Mouse (Mus musculus) thymus, postnatal 4 days (tissue): ENCODE measurements around the gene Fank1.

Source experiments
- DNase-seq: peaks from one replicate; pipeline ENCODE4 v3.0.0; 2021

Fank1 gene

DNA sequence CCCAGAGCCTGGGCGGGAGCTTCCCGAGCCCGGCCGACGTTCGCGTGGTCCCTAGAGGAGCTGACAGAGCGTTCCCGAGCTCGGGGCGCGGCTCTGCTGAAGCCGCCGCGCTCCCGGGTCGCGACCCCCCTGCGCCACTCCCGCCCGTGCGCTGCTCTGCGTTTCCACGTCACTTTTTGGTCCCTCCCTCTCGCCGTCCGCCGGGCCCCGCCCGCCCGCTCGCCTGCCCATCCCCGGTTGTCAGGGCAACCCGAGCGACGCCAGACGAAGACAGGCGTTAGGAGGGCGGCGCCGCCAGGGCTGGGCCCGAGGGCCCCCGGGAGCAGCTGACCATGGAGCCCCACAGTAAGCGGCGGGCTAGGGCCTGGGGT is at the start of gene Fank1:
Gene Fank1 (plus strand): TSS at position 236 of the 371 bp plus-strand sequence.
- peak; percentile 95 for DNase-seq

DNA sequence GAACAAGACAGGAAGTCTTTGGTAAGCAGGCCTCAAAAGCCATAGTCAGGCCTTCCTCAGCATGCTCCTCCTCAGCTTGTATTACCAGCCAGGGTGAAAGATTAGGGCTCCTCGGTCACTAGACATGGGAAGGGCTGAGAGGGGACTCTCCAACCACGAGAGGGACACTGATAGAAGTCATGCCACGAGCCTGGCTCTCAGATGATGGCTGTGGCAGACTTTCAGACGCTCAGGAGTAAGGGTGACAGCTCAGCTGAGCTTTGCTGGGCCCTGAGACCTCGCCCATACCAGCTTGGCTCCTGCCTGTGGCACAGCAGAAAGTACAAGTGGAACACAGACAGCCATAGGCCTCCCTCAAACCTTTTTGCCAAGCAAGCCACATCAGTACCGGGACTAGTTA is 49.6 kb upstream of the Fank1 start:
- DNase-seq, result no peak

DNA sequence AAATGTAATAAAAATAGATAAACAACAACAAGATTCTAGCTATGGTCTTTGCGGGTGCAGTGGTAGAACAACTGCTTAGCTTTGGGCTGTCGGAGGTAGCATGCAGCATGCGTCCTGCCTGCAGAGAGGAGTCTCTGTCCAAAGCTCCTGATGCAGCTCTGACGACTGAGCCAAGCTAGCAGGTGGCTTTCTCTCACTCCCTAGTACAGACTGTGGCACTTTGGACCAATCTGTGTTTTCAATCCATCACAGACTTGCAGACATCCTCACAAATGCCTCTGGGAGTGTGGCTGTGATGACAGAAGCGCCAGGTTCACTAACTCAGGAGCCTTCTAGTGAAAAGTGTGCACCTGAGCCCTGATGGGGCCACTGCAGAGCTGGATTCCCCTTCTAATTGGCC is 47.3 kb upstream of the Fank1 start:
- DNase-seq, result no peak

DNA sequence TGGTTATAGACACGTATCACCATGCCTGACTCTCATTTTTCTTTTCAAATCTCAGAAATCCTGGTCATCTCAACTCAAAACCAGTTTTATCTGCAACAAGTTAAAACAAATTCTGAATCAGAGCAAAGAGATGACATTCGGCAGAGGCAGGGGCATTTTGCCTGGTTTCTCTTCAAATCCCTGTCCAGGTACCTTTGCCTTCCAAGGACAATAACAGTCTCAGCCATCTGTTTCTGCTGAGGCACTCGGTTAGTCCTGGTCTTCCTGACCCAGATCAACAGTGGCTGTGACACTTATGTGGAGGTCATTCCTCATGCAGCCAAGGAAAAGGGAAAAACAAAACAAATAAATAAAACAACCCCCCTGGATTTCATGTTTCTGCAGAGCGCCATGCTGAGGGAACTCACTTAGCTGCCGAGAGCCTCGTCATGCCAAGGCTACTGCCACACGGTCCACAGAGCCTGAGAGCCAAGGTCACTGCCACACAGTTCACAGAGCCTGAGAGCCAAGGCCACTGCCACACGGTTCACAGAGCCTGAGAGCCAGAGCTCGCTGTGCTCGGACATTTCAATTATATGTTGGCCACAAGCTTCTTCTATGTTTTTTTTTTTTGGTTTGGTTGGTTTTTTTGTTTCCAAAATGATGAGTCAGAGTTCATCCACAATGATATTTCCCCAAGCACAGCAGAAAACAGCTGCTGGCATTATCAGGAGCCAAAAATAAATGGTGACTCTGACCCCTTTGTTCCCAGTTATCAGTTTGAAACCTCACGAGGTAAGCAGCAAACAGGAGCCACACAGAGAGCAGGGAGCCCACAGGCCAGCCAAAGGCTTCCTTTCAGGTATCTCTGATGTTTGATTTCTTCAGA is 46.1 kb upstream of the Fank1 start:
- DNase-seq, result no peak

DNA sequence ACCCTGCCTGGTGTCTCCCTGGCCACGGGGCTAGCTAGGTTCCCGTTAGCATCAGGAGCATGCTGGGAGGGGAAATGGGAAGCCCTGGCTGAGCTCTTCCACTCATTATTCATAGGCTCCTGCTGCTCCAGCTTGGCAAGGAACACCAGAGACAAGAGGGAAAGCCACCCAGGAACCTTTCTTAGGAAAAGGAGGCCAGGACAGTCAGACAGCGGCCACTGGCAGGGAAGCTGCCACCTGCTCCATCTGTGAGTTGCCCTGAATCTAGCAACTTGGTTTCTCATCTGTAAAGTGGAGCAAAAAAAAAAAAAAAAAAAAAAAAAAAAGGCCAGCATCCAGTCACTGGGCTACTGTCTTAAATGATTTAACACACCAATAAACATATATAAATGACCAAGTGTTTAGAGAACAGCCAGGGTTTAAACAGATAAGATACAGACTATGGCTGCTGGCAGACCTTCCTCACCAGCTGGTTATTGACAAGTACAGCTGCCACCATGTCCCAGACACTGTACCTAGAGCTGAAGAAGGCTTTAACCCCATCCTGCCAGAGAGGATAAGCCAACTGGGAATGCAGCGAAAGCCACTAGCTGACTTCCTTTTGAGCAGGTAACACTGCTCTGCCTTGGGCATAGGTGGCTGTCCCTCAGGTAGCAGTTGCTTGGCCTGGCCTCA is 44.6 kb upstream of the Fank1 start:
- no peak for DNase-seq

DNA sequence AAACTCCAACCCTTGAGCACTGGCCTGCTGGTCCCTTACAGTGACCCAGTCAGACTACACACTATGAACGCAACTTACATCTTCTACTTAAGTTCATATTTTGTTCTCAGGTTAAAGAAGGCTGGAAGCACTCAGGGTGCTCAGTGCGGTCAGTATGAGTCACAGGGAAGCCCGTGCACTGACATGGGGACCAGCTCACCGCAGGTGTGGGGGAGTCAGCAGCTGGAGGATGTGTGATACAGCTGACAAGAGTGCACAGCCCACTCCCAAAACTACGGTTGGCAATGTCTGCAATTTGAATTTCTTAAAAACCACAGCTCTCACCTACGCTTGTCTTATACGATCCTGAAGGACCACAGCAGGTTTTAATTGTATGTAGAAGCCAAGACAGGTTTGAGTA is 36.1 kb upstream of the Fank1 start:
- DNase-seq, result peak; percentile 16

DNA sequence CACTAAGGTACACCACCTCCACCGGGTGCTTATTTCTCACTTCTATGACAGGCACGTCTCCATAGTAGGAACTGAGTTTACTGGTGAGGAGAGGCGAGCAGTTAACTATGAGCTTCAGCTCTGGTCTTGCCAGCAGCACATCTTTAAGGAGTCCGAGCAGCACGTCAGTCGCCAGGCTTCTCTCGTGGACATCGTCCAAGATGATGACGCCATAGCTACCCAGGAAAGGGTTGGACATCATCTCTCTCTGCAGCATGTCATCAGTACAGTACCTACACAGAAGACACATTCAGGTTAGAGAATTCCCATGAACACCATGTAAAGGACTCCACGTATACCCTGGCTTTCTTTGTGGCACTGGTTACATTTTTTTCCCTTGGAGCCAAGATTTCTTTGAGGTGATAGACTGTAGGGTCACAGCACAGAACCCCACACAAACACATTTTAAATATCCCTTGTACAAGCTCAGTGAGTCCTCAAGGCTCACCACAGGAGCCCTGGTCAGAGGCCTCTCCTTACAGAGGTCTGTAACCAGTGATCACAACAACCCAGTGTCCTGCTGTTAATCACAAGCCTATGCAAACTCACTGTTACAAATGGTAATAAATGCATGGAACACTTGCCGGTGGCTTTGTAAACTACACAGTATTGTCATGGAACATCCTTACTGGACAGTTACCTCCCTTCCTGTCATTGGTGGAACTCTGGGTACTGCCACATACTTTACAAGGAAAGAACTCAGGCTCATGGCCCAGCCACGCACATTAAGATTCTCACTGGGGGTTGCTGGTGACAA is 33.9 kb upstream of the Fank1 start:
- DNase-seq, result no peak

DNA sequence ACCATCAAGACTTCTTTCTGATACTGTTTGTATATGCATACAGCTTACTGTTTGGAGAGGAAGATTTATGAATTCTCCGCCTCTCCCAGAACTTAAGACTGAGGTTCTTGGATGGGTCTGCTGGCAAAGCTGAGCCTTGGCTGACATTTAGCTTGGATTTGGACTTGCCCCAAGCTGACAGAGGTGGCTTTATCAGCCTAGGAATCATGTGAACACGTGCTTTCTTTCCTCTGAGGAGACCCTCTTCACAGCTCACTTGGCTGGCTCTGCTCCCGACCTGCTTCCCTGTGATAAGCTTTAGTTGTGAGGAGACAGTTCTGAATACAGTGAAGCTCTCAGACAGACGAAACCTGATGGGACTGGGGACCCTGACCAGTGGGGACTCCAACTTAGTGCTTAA is 33.0 kb upstream of the Fank1 start:
- DNase-seq, result no peak

DNA sequence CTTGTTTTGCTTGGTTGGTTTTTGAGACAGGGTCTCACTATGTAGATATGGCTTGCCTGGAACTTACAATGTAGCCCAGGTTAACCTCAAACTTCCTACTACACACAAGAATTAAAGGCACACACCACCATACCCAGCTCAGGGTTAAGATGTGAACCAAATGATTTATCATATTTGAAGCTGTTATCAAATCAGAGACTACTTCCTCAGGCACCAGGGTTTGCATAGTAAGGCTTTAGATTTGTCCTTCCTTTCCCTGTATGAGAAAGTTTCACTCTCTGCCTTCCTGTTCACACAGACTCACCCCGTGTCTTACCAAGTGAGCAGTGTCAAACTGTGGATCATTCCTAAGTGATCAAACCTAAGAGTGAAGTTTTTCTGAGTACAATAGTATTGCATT is 32.5 kb upstream of the Fank1 start:
- DNase-seq, result no peak

DNA sequence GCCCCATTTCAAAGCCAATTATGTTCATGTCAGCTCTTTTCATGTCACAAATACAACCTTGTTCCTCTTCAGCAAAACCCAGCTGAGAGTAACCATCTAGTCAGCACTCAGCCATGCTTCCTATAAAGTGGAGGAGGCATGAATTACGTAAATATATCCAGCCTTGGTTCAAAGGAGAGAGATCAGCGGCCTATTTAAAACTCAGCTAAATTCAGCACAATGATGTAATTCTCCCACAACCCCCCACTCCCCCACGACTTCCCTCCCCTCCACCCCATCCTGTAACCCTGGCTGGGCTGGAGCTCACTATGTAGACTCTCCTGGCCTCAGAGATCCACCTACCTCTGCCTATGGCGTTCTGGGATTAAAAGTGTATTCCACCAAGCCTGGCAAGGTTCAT is 32.0 kb upstream of the Fank1 start:
- no peak for DNase-seq

DNA sequence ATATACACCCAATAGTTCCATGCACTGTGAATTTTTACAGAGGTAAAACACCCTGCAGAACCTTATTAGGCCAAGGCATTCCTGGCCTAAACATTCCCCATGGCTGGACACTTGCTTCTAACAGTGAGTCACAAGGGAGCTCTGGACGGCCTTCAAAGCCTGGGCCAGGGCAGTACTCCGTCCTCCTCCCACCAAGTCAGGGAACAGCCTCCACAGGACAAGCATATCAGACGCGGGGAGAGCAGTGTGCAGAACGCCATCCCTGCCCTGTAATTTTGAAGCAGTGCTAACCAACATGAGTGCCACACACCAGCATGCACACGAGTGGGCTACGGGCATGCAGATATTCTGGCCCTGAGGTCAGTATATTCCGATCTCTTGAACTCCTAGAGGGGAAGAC is 29.3 kb upstream of the Fank1 start:
- no peak for DNase-seq

DNA sequence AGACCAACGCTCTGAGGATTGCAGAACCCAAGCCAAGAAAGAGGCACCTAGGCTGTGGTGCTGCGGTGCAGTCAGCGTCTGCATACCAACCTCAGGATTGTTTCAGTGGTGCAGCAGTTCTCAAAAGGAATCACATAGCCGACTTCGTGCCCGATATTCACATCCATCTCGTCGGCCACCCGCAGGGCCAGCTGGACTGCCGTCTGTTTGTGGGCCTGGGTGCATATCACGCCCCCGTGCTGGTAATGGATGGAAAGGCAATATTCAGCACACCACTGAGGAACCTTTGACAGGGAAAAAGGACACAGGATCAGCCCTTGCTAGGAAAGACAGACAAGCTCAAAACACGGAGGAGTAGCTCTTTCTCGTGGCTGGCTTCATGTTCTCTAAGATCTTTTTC is 27.9 kb upstream of the Fank1 start:
- DNase-seq, result no peak

DNA sequence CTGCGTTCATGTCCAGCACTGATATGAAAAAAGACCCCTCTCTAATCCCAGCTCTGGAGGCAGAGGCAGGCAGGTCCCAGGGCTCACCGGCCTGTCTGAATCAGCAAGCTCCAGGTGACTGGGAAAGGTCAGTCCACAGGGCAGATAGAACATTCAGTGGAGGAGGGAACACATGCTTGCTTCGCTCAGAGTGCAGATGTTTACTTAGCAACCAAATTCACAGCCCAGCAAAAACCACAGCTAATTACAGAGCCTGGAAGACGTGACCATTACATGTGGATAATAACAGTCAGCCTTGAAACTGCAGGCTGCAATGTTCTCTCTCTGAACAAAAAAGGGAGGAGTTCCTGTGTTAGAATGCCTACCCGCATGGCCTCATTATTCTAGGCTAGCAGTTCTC is 26.0 kb upstream of the Fank1 start:
- DNase-seq, result no peak

DNA sequence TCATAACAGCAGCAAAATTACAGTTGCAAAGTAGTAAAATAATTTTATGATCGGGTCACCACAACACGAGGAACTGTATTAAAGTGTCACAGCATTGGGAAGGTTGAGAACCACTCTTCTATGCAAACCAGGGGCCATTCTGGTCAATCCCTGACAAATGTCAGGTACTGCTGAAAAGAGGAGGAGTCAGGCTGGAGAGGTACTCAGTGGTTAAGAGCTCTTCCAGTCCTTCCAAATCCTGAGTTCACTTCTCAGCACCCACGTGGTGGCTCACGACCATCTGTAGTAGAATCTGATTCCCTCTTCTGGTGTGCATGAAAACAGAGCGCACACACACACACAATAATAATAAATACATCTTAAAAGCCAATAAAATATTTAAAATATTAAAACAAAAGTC is 25.5 kb upstream of the Fank1 start:
- DNase-seq, result no peak

DNA sequence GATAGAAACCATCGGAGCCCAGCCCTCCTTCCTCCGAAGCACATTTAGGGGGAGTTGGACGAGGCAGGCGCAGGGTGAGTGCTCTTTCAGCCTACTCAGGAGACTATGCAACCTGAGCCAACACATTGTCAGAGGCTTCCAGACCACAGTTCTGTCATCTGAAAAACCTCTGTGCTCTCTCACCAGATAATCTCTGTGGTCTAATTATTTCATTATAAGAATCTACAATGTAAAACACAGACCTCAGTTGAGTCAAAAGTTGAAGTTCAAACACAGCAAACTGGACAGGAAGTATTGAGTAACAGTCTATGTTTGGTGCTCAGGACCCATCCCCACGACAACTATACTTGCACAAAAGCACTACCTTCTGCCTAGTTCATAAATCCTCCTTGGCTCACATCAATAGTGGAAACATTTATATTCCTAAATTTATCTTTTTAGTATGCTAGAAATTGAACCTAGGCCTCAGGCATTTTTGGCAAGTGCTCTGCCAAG is 18.7 kb upstream of the Fank1 start:
- no peak for DNase-seq

DNA sequence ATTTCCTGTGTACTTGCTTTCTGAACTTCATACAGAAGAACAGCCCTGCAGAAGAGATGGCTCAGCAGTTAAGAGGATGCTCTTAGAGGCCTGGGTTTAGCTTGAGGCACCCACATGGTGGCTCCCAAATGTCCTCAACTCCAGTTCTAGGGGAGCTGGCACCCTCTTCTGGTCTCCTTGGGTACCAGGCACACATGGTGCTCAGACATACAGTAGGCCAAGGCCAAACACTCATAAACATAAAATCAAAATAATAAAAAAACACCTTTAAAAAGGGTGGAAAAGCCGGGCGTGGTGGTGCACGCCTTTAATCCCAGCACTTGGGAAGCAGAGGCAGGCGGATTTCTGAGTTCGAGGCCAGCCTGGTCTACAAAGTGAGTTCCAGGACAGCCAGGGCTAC is 17.9 kb upstream of the Fank1 start:
- DNase-seq, result no peak

DNA sequence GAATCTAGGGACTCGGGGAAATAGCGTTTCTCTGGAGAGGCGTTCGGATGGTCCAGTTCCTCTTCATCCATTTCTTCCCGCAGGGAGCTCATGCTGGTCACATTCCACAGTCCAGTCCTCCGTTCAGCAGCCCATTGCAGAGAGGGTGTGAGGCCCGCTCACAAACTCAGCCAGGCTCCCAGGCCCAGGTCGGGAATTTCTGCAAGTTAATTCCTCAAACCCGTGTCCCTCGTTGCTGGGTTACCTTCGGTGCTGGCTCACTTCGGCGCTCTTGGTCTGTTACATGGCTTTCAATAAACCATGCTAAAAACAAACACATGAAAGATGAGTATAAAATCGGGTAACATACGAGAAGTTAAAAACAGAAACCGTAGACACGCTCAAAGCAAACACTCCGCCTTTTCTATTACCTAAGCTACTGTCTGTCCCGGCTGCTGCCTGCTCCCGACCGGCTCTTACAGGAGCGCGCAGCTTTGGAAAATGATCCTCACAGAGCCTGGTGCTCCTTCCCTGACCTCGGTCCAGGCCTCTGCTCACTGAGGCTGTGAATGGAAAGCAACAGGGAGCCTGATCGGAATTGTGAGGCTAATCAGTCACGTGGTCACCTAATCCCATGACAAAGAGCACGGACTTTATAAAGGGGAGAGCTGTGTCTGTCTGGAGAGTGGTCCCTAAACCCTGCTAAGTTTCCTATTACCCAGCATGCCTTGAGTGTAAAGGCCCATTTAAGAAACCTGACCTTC is 16.9 kb upstream of the Fank1 start:
- DNase-seq, result no peak

DNA sequence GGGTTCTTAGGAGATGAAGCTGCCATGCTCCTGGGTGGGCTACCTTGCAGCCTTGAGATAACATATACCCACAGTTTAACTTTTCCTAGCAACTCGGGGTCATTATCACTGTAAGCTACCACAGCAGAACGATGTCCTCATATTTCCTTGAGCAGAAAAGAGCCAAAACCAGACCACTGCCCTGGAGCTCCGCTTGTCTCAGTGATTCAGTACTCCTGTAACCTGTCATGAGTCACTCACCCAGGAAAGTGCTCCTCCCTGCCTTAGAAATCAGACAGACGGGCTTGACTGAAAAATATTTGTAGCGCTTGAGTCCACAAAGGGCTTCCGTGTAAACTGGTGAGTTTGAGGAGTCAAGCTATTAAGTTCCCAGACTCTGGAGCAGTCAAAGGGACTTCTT is 14.0 kb upstream of the Fank1 start:
- no peak for DNase-seq

DNA sequence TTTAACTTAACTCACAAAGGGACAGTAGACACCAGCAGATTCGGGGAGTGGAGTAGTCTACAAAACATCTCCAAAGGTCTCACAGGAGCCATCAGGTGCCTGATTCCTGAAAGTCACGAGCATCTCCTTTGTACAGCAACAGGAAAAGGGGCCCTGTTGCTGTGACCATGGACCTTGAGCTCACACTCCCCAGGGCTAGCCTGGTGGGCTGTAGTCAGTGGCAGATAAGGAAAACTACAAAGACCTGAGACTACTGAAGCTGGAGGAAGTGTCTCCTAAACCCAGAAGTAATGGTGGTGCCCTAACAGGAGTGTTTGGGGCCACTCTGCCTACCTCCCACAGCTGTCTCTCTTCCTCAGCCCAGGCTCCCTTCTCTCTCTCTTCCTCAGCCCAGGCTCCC is 12.2 kb upstream of the Fank1 start:
- no peak for DNase-seq

DNA sequence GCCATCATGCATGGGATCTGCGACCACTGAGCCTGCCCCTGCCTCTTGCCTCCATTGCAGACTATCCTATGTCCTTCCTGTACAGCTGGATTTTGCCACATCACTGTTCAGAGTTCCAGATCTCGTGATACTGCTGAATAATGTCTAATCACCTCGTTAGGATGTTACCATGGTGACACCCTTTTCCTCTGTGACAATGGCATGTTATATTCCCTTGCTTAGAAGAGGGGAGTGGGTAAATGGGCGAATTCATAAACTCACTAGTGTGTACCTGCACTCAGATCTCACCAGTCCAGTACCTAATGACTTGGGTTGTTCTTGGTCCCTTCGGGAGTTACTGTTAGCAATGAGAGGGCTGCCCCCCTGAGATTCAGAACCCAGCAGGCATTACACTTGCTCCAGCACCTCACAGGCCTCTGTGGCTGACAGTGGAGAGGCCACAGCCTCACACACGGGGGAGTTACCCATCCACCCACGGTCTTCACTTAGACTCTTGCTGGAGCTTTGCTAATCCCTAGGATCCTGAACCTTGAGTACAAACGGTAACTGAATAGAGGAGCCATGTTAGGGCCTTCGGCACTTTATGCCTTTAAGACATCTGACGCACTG is 11.3 kb upstream of the Fank1 start:
- DNase-seq, result no peak

DNA sequence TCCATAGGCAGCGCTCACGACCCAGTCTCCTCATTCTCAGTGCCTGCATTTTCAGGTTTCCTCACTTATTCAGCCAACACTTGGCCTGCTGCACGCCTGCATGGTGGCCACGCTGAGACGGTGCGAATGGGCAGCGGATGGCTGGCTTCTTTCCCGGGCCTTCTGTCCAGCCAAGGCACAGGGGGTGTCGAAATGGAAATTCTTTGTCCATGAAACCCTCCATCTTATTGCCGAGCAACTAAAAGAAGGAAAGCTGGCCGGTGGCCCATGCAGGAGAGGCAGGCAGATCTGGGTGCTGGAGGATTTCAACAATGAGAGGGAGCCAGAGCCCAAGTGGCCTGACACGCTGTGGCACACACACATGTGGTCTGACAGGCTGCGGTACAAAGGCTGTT is 10.8 kb upstream of the Fank1 start:
- no peak for DNase-seq

DNA sequence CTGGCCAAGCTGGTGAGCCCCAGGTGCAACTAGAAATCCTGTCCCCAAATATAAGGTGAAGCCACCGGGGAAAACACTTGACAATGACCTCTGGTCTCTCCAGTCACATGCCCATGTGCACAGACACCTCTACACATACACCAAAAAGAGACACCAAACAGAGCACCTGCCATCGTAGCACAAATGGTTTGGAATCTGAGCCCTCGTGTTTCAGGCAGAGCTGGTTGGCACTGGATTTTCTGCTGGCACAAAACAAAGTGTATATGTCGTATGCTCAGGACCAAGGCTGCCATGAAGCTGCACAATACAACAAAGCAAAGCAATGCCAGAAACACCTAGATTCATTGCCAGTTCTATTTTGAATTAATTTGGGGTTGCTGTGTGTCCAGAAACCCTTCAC is 8.6 kb upstream of the Fank1 start:
- DNase-seq, result no peak

DNA sequence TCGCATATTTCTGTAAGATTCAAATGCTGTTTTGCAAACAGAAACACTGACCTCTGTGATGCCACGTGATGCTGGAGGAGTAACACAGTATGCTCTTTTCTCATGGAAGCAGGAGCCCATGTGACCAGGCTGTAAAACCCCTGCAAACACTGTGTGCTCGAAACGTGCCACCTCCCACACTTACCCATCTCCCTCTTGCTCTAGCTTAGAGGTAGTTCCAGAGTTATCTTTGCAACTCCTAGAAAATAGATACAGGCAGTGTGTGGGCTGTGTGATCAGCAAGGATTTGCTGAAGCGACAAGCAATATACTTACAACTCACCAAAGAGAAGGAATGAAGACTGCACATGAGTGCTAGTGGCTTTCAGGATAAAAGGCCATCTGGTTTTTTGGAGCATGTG is 8.1 kb upstream of the Fank1 start:
- DNase-seq, result no peak
